Mouse (Mus musculus): ENCODE data around the gene Rimklb. TPM values are rescaled to one million over a fixed set of nuclear protein-coding genes. Genes with fewer than 3 reads are reported as not detected.
"Not testable (repeated sequence)": the region's sequence is repeated elsewhere in the genome, so short reads cannot be mapped to it uniquely, and the experiment has no call there.

Rimklb gene
- 36.6 and 44.2 TPM in 2 replicates for polyA plus RNA-seq (2016; fragmentation: Nextera tagmentation; extraction: Ambion mirVana)

- Histone ChIP-seq H3K4me3 (no peak within 1 kb of the TSS), H3K27ac (no peak within 1 kb of the TSS), H3K27me3 (ENCODE audit: insufficient read depth, poor library complexity, severe bottlenecking) (peaks cover 4% of the 10 kb centered on the region; the same call in 1 of the 2 replicates), H3K4me1 (replicated peaks) (peaks cover 27% of the 10 kb centered on the region), H3K36me3 (no peaks in the 10 kb centered on the region), H3K9me3 (no peaks in the 10 kb centered on the region)
- DNase-seq (ENCODE audit: low spot score) = no peak
- WGBS = 86% methylated on average over 5 of the region's 5 CpGs
Measured at GRCm38 (mm10) chr6:122498661-122499060, at the start of gene Rimklb. Gene Rimklb, minus strand, starts transcription at chr6:122498761.

DNA sequence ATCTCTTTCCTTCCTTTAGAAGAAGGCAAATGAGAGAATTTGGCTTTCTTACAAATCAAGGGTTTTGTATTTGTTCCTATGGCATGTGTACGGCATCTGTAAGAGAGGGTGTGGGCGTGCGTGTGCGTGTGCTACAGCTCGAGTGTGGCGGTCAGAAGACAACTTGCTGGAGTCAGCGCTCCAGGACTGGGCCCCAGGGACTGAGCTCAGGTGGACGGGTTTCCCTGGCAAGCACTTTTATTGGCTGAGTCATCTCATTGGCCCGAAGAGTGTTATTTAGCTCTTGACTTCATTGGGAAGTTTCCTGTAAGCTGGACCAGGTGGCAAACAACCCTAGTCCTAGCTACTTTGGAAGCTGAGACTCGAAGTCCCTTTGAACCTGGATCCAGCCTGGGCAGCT lies 47.4 kb upstream of the Rimklb start:
- no peaks in the 10 kb centered on the region for H3K36me3 ChIP-seq
- 85% methylated on average over 10 of the region's 10 CpGs for WGBS
- no peak overlapping the region for H3K4me3 ChIP-seq
- no peak overlapping the region for H3K27ac ChIP-seq
- no peak for DNase-seq (ENCODE audit: low spot score)
- H3K4me1 ChIP-seq (replicated peaks) = no peaks in the 10 kb centered on the region
- no peaks in the 10 kb centered on the region for H3K27me3 ChIP-seq (ENCODE audit: insufficient read depth, poor library complexity, severe bottlenecking)
- no peaks in the 10 kb centered on the region for H3K9me3 ChIP-seq

GRCm38 (mm10) chr6:122545289-122545882 lies 46.8 kb upstream of the Rimklb start:
- Histone ChIP-seq H3K27ac (no peak overlapping the region), H3K4me1 (replicated peaks) (no peaks in the 10 kb centered on the region), H3K9me3 (no peaks in the 10 kb centered on the region), H3K36me3 (no peaks in the 10 kb centered on the region), H3K4me3 (no peak overlapping the region), H3K27me3 (ENCODE audit: insufficient read depth, poor library complexity, severe bottlenecking) (no peaks in the 10 kb centered on the region)
- no peak for DNase-seq (ENCODE audit: low spot score)
- 79% methylated on average over 9 of the region's 9 CpGs for WGBS

DNA sequence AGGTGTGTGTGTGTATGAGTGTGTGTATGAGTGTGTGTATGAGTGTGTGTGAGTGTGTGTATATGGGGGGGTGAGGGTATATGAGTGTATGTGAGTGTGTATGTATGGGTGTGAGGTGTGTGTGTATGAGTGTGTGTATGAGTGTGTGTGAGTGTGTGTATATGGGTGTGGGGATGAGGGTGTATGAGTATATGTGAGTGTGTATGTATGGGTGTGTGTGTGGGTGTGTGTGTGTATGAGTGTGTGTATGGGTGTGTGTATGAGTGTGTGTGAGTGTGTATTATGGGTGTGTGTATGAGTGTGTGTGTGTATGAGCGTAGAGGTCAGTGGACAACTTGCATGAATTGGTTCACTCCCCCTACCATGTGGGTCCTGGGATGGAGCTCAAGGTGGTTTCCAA lies 46.1 kb upstream of the Rimklb start:
- 97% methylated on average over 1 of the region's 1 CpGs for WGBS
- no peak for DNase-seq (ENCODE audit: low spot score)
- no peaks in the 10 kb centered on the region for H3K9me3 ChIP-seq

GRCm38 (mm10) chr6:122543574-122543973 lies 45.0 kb upstream of the Rimklb start:
- no peak overlapping the region for H3K4me3 ChIP-seq
- no peaks in the 10 kb centered on the region for H3K36me3 ChIP-seq
- DNase-seq (ENCODE audit: low spot score) = no peak
- WGBS = 85% methylated on average over 5 of the region's 5 CpGs
- no peaks in the 10 kb centered on the region for H3K4me1 ChIP-seq (replicated peaks)
- no peaks in the 10 kb centered on the region for H3K9me3 ChIP-seq
- H3K27me3 ChIP-seq (ENCODE audit: insufficient read depth, poor library complexity, severe bottlenecking) = no peaks in the 10 kb centered on the region
- H3K27ac ChIP-seq = no peak overlapping the region

More for the DNA sequence above, 46.1 kb upstream of the Rimklb start:
- Histone ChIP-seq H3K36me3 (no peaks in the 10 kb centered on the region), H3K4me1 (replicated peaks) (no peaks in the 10 kb centered on the region), H3K27ac (no peak overlapping the region), H3K4me3 (no peak overlapping the region), H3K27me3 (ENCODE audit: insufficient read depth, poor library complexity, severe bottlenecking) (no peaks in the 10 kb centered on the region)

DNA sequence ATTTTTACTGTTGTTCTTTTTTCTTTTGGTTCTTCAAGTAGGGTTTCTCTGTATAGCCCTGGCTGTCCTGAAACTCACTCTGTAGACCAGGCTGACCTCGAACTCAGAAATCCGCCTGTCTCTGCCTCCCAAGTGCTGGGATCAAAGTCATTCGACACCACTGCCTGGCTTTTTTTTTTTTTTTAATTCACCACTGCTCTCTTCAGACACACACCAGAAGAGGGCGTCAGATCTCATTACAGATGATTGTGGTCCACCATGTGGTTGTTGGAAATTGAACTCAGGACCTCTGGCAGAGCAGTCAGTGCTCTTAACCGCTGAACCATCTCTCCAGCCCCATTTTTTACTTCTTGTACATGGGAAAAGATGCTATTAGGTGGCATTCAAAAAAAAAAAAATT lies 43.9 kb upstream of the Rimklb start:
- H3K27ac ChIP-seq; H3K9me3 ChIP-seq; H3K4me3 ChIP-seq; DNase-seq (ENCODE audit: low spot score); H3K27me3 ChIP-seq (ENCODE audit: insufficient read depth, poor library complexity, severe bottlenecking); H3K4me1 ChIP-seq (replicated peaks); H3K36me3 ChIP-seq: not testable (repeated sequence)
- WGBS = 82% methylated on average over 5 of the region's 5 CpGs

DNA sequence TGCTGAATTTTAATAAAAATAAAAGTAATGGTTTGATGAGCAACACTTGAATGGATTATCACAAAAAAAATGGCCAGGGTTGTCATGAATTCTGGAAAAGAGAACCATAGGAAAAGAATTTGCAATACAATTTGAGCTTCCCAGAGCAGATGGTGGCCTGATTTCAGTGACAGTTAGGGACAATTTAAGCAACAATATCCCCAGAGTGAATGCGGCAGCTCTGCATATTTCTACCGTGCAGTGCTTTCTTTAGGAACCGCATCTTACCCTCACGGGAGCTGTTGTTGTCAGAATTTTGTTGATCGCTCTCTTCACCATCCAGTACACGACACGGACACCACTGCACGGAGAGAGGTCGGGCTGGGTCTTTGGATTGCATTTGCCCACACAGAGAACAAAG lies 41.0 kb upstream of the Rimklb start:
- no peak overlapping the region for H3K4me3 ChIP-seq
- no peak overlapping the region for H3K27ac ChIP-seq
- H3K27me3 ChIP-seq (ENCODE audit: insufficient read depth, poor library complexity, severe bottlenecking) = no peaks in the 10 kb centered on the region
- H3K9me3 ChIP-seq = no peaks in the 10 kb centered on the region
- no peak for DNase-seq (ENCODE audit: low spot score)
- H3K4me1 ChIP-seq (replicated peaks) = no peaks in the 10 kb centered on the region
- WGBS = 84% methylated on average over 9 of the region's 9 CpGs
- no peaks in the 10 kb centered on the region for H3K36me3 ChIP-seq

- Histone ChIP-seq H3K9me3 (no peaks in the 10 kb centered on the region), H3K4me1 (replicated peaks) (peaks cover 12% of the 10 kb centered on the region), H3K27me3 (ENCODE audit: insufficient read depth, poor library complexity, severe bottlenecking) (no peaks in the 10 kb centered on the region), H3K27ac (no peak overlapping the region), H3K36me3 (no peaks in the 10 kb centered on the region), H3K4me3 (no peak overlapping the region)
- WGBS = 19% methylated on average over 3 of the region's 3 CpGs
- no peak for DNase-seq (ENCODE audit: low spot score)
Measured at GRCm38 (mm10) chr6:122534032-122534431, 35.5 kb upstream of the Rimklb start.

- peak overlapping the region; percentile 75 for H3K27ac ChIP-seq
- H3K4me1 ChIP-seq (replicated peaks) = peaks cover 12% of the 10 kb centered on the region
- no peaks in the 10 kb centered on the region for H3K36me3 ChIP-seq
- no peaks in the 10 kb centered on the region for H3K9me3 ChIP-seq
- WGBS = 15% methylated on average over 4 of the region's 4 CpGs
- peak overlapping the region; percentile 39 for H3K4me3 ChIP-seq
- no peaks in the 10 kb centered on the region for H3K27me3 ChIP-seq (ENCODE audit: insufficient read depth, poor library complexity, severe bottlenecking)
- peak; percentile 36 for DNase-seq (ENCODE audit: low spot score)
Measured at GRCm38 (mm10) chr6:122532883-122533302, 34.3 kb upstream of the Rimklb start.

- Histone ChIP-seq H3K4me1 (replicated peaks) (peaks cover 12% of the 10 kb centered on the region), H3K27ac (no peak overlapping the region), H3K4me3 (no peak overlapping the region), H3K9me3 (no peaks in the 10 kb centered on the region), H3K27me3 (ENCODE audit: insufficient read depth, poor library complexity, severe bottlenecking) (no peaks in the 10 kb centered on the region), H3K36me3 (no peaks in the 10 kb centered on the region)
- WGBS = 74% methylated on average over 8 of the region's 8 CpGs
- no peak for DNase-seq (ENCODE audit: low spot score)
Measured at GRCm38 (mm10) chr6:122531466-122532174, 33.1 kb upstream of the Rimklb start.

GRCm38 (mm10) chr6:122528136-122528535 lies 29.6 kb upstream of the Rimklb start:
- no peak for DNase-seq (ENCODE audit: low spot score)
- Histone ChIP-seq H3K4me3 (no peak overlapping the region), H3K27ac (no peak overlapping the region), H3K36me3 (no peaks in the 10 kb centered on the region), H3K4me1 (replicated peaks) (peaks cover 5% of the 10 kb centered on the region), H3K9me3 (no peaks in the 10 kb centered on the region), H3K27me3 (ENCODE audit: insufficient read depth, poor library complexity, severe bottlenecking) (no peaks in the 10 kb centered on the region)
- WGBS = 80% methylated on average over 11 of the region's 11 CpGs

DNA sequence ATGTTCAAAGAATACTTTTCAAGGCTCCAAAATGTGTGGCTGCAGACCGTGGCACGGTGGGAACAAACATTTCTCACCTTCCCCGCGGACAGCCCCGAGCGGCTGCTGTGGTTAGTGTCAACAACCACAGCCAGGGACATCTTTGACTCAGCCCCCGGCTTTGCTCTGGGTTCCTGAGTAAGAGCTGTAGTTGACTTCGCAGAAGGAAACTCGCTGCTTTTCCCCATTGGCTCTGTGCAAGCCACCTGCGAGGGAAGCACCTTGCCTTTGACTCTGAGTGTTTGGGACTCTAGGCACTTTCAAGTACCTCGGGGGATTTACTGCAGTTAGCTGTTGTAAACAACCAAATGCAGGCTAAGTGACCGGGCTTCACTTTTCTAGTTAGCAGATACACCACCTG lies 29.0 kb upstream of the Rimklb start:
- Histone ChIP-seq H3K27ac (no peak overlapping the region), H3K9me3 (no peaks in the 10 kb centered on the region), H3K4me1 (replicated peaks) (no peaks in the 10 kb centered on the region), H3K27me3 (ENCODE audit: insufficient read depth, poor library complexity, severe bottlenecking) (no peaks in the 10 kb centered on the region), H3K36me3 (no peaks in the 10 kb centered on the region), H3K4me3 (no peak overlapping the region)
- WGBS = 63% methylated on average over 12 of the region's 12 CpGs
- DNase-seq (ENCODE audit: low spot score) = no peak

GRCm38 (mm10) chr6:122523289-122523688 lies 24.7 kb upstream of the Rimklb start:
- DNase-seq (ENCODE audit: low spot score) = no peak
- Histone ChIP-seq H3K4me3 (no peak overlapping the region), H3K27me3 (ENCODE audit: insufficient read depth, poor library complexity, severe bottlenecking) (no peaks in the 10 kb centered on the region), H3K36me3 (no peaks in the 10 kb centered on the region), H3K27ac (no peak overlapping the region), H3K4me1 (replicated peaks) (no peaks in the 10 kb centered on the region), H3K9me3 (no peaks in the 10 kb centered on the region)
- 78% methylated on average over 8 of the region's 8 CpGs for WGBS
